Mouse (Mus musculus): ENCODE data around the gene Scrn3. TPM values are rescaled to one million over a fixed set of nuclear protein-coding genes. Genes with fewer than 3 reads are reported as not detected.

Scrn3 gene
- polyA plus RNA-seq, 1 experiment: 15.3 TPM

DNA sequence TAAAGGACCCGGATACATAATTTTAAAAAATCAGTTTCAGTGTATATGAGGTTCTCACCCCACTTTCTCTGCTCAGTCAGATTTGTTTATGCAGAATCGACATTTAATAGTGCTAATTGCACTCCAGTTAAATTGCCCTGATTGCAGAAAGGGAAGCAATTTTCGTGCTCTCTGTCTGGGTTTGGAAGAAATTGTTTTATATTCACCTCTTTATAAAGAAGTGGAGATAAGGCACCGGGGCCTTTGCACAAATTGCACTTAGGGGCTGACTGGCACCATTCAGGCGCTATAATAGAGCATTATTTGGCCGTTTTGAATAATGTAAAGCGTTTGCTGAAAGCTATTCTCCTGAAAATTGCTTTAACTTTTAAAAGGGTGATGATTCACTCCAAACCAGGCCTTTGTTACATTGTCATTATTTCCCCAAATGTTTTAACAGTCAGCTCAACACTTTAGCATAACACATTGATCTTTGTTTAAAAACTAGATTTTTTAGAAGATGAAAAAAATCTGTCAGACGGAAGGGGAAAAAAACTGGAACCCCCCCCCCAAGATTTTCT lies 43.5 kb upstream of the Scrn3 start:
- Histone ChIP-seq H3K4me1 (ENCODE audit: control insufficient read depth, insufficient read depth, low read length) (no peaks in the 10 kb centered on the region), H3K4me3 (ENCODE audit: insufficient read depth, low read length) (no peak overlapping the region), H3K27ac (ENCODE audit: insufficient read depth, low read depth, low read length) (no peak overlapping the region)
- TF ChIP-seq POLR2A (IDR thresholded peaks at IDR 0.05; ENCODE audit: borderline replicate concordance, low read depth, low read length): no peak
- TF ChIP-seq CTCF (IDR thresholded peaks at IDR 0.05; ENCODE audit: low read depth, low read length): no peak

DNA sequence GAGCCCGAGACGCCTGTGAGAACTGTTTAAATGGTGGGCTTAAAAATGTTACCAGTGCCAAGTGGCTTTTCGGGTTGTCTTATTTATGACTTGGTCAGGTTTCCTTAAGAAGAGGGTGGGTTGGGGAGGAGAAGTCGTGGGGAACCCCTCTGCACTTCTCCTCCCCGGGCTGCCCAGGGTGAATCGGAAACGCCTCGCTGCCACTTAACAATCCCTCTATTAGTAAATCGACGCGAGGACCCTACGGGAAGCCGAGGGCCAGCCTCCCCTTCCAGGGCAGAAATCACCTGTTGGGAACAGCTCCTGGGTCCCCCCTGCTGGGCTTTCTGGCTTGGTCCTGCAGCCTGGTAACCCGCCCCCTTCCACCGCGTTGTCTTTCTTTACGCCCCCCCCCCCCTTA lies 42.7 kb upstream of the Scrn3 start:
- TF ChIP-seq CTCF (IDR thresholded peaks at IDR 0.05; ENCODE audit: low read depth, low read length): no peak
- no peak for TF ChIP-seq POLR2A (IDR thresholded peaks at IDR 0.05; ENCODE audit: borderline replicate concordance, low read depth, low read length)
- Histone ChIP-seq H3K27ac (ENCODE audit: insufficient read depth, low read depth, low read length) (no peak overlapping the region), H3K4me3 (ENCODE audit: insufficient read depth, low read length) (no peak overlapping the region), H3K4me1 (ENCODE audit: control insufficient read depth, insufficient read depth, low read length) (no peaks in the 10 kb centered on the region)

DNA sequence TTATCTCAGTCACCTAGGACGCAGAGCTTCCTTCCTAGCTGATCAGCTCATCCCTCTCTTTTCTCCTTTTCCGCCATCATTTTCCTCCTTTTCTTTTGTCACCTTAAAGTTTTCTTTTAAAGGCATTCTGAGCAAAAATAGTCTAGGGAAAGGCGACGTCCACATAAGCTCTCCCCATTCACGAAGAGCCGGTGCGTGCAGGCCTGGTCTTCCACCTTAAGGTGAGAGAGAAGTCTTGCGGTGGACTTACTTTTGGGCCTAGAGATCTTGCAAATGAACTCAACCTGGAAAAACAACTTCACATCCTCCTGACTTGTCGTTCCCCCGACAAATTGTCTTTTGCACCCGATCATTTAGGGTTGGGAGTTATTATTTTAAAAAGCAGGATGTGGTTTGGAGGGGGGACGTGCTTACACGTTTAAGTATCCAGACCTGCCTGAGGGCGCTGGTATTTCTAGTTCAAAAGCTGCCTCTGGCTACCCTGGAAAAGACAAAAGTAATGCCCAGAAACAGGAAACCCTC lies 42.3 kb upstream of the Scrn3 start:
- TF ChIP-seq CTCF (IDR thresholded peaks at IDR 0.05; ENCODE audit: low read depth, low read length) (no peak), POLR2A (IDR thresholded peaks at IDR 0.05; ENCODE audit: borderline replicate concordance, low read depth, low read length) (no peak)
- no peak overlapping the region for H3K27ac ChIP-seq (ENCODE audit: insufficient read depth, low read depth, low read length)
- H3K4me3 ChIP-seq (ENCODE audit: insufficient read depth, low read length): no peak overlapping the region
- H3K4me1 ChIP-seq (ENCODE audit: control insufficient read depth, insufficient read depth, low read length): no peaks in the 10 kb centered on the region

DNA sequence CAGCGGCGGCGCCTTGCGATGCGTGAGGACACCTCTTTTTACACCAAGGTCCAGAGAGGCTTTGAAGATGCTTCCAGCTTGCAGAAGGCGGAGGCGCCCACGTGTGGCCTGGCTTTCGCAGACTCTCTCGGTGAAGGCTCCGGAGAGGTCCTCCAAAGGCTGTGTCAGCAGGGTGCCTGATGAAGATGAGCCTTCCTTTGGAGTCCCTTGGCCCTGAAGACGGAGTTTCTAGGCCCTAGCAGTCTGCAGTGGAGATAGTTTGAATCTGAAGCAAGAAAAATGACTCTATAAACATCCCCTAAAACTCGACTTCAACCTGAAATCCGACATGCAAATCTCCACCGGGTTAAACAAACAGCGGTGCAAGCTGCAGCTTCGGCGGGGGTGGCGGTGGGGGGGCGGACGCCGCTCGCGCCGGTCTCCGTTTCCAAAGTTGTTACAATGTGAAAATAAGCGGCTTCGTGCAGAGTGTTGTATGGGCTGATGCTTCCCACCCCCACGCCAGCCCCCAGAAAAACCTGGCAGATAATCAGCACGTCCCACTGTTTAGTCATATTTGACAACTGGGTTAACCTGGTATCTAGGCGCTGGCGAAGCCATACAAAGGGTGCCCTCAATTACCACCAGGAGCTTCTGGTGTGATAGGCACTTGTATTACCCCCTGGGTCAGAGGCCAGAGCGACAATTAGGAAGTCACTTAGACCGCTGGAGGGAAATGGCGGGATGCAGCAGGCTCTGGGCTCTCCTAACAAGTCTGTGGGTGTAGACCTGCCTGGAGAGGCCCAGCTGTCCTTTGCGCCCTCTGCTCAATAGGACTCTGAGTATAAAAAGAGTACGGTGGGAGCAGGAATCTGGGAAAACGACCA lies 41.6 kb upstream of the Scrn3 start:
- no peak for TF ChIP-seq CTCF (IDR thresholded peaks at IDR 0.05; ENCODE audit: low read depth, low read length)
- TF ChIP-seq POLR2A (IDR thresholded peaks at IDR 0.05; ENCODE audit: borderline replicate concordance, low read depth, low read length): no peak
- peak overlapping the region; percentile 4 for H3K4me3 ChIP-seq (ENCODE audit: insufficient read depth, low read length)
- H3K27ac ChIP-seq (ENCODE audit: insufficient read depth, low read depth, low read length): no peak overlapping the region
- no peaks in the 10 kb centered on the region for H3K4me1 ChIP-seq (ENCODE audit: control insufficient read depth, insufficient read depth, low read length)

DNA sequence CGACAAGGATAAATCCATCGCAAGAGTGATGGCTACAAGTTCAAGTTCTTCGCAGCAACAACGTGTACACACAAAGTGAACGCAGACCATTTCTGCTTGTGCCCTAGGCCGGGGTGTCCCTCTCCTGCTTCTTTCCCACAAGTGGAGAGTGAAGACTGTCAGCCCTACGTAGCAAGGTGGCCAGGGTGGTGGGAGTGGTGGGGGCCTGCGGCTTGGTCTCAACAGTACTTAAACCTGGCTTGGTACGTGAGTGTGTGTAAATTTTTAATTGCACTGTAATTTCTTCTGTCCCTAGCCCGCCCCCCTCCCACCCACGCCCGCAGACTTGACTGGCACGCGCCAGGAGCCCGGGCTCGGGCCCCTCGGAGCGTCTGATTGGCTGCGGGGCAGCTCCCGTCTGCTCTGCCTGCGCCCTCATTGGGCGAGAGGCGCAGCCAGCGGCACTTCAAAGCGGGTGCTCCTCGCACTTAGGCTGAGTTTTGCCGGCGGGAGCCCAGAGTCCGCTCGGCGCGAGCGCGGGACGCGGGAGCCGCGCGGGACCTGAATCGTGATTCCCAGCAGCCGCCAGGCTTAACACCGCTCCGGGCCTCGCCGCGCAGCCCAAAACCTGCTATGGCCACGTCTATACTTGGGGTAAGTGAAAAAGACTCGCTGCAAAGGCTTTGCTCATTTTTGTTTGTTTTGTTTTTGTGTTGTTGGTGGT lies 40.8 kb upstream of the Scrn3 start, which contains the start of gene Sp9:
Gene Sp9, plus strand, starts transcription at position 467 of the 703 bp plus-strand sequence.
- Histone ChIP-seq H3K4me1 (ENCODE audit: control insufficient read depth, insufficient read depth, low read length) (no peaks in the 10 kb centered on the region), H3K4me3 (ENCODE audit: insufficient read depth, low read length) (peak within 1 kb of the TSS; percentile 52), H3K27ac (ENCODE audit: insufficient read depth, low read depth, low read length) (no peak within 1 kb of the TSS)
- TF ChIP-seq CTCF (IDR thresholded peaks at IDR 0.05; ENCODE audit: low read depth, low read length) (no peak), POLR2A (IDR thresholded peaks at IDR 0.05; ENCODE audit: borderline replicate concordance, low read depth, low read length) (no peak)

DNA sequence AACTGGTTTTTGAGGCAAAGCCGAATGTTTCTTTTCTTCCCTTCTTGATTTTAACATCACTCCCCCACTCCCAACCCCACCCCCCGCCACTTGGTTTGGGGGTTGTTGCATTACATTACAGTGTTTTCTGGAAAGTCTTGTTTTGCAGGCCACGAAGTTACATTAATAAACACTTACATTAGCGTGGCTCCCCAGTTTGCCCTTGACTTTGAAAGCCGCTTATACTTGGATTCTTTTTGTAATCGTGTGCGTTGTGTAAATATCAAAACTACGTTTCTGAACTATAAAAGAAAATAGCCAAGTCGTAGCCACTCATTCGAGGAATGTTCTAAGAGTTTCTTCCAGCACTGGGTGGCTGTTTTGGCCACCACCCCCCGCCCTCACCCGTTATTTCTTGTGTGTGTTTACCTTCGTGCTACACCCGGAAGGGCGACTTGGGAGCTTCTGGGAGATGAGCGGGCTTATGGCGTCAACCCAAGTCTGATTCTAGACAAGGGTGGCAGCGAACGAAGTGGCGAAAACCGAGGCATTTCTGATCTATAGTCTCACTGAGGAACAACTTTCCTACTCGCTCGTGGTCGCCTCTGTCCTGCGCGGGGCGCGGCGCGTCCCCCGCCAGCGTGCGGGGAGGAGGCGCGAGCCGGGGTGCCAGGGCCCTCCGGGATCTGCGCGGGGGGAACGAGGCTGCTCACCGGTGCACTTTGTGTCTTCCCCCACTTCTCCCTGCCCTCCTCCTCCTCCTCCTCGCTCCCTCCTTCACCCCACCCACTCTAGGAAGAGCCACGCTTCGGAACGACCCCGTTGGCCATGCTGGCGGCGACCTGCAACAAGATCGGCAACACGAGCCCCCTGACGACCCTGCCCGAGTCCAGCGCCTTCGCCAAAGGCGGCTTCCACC lies 39.8 kb upstream of the Scrn3 start:
- peak overlapping the region; percentile 52 for H3K4me3 ChIP-seq (ENCODE audit: insufficient read depth, low read length)
- H3K4me1 ChIP-seq (ENCODE audit: control insufficient read depth, insufficient read depth, low read length): no peaks in the 10 kb centered on the region
- no peak overlapping the region for H3K27ac ChIP-seq (ENCODE audit: insufficient read depth, low read depth, low read length)
- TF ChIP-seq CTCF (IDR thresholded peaks at IDR 0.05; ENCODE audit: low read depth, low read length) (no peak), POLR2A (IDR thresholded peaks at IDR 0.05; ENCODE audit: borderline replicate concordance, low read depth, low read length) (no peak)

DNA sequence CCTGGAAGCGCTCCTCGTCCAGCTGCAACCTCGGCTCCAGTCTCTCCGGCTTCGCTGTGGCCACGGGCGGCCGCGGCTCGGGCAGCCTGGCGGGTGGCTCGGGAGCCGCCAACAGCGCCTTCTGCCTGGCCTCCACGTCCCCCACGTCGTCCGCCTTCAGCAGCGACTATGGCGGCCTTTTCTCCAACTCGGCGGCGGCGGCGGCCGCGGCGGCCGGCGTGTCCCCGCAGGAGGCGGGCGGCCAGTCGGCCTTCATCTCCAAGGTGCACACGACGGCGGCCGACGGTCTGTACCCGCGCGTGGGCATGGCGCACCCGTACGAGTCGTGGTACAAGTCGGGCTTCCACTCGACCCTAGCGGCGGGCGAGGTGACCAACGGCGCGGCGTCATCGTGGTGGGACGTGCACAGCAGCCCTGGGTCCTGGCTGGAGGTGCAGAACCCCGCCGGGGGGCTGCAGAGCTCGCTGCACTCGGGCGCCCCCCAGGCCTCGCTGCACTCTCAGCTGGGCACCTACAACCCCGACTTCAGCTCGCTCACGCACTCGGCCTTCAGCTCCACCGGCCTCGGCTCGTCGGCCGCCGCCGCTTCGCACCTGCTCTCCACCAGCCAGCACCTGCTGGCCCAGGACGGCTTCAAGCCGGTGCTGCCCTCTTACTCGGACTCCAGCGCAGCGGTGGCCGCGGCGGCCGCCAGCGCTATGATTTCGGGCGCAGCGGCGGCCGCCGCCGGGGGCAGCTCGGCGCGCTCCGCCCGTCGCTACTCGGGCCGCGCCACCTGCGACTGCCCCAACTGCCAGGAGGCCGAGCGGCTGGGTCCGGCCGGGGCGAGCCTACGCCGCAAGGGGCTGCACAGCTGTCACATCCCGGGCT lies 38.9 kb upstream of the Scrn3 start:
- TF ChIP-seq POLR2A (IDR thresholded peaks at IDR 0.05; ENCODE audit: borderline replicate concordance, low read depth, low read length): no peak
- no peak for TF ChIP-seq CTCF (IDR thresholded peaks at IDR 0.05; ENCODE audit: low read depth, low read length)
- peak overlapping the region; percentile 52 for H3K4me3 ChIP-seq (ENCODE audit: insufficient read depth, low read length)
- no peak overlapping the region for H3K27ac ChIP-seq (ENCODE audit: insufficient read depth, low read depth, low read length)
- no peaks in the 10 kb centered on the region for H3K4me1 ChIP-seq (ENCODE audit: control insufficient read depth, insufficient read depth, low read length)

DNA sequence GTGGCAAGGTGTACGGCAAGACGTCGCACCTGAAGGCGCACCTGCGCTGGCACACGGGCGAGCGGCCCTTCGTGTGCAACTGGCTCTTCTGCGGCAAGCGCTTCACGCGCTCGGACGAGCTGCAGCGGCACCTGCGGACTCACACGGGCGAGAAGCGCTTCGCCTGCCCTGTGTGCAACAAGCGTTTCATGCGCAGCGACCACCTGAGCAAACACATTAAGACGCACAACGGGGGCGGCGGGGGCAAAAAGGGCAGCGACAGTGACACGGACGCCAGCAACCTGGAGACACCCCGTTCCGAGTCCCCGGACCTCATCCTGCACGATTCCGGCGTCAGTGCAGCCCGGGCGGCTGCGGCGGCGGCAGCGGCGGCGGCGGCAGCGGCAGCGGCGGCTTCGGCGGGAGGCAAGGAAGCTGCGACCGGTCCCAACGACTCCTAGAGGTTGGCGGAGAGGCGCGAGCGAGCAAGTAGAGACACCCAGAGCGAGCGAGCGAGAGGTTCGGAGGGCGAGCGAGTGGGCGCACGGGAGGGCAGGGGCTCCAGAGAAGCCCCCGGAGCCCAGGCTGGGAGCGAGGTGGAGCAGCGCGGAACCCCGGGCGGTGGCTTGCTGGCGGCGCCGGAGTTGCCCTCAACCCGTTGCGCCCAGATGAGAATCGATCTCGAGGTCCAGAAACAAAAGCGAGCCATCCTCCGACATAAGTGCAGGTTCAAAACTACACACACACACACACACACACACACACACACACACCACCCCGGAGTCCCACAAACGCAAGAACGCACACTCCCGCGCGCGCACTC lies 38.1 kb upstream of the Scrn3 start:
- H3K4me3 ChIP-seq (ENCODE audit: insufficient read depth, low read length): peak overlapping the region; percentile 52
- no peak for TF ChIP-seq POLR2A (IDR thresholded peaks at IDR 0.05; ENCODE audit: borderline replicate concordance, low read depth, low read length)
- no peak for TF ChIP-seq CTCF (IDR thresholded peaks at IDR 0.05; ENCODE audit: low read depth, low read length)
- H3K27ac ChIP-seq (ENCODE audit: insufficient read depth, low read depth, low read length): no peak overlapping the region
- no peaks in the 10 kb centered on the region; the same call in 1 of the 2 replicates for H3K4me1 ChIP-seq (ENCODE audit: control insufficient read depth, insufficient read depth, low read length)
